Mouse (Mus musculus) neural tube, embryonic 15.5 days (tissue): ENCODE measurements at regions not wholly inside any gene's neighbourhood (a gene's known extent, or its start where the extent isn't known, plus 50 kb on each side); places are given as distances from the start of the nearest gene placed in this dataset.

Source experiments
- ATAC-seq: fragments of 200-750 bp; cut with Nextera tagmentation; 2 replicates; pipeline ENCODE4 v1.8.0; 2017; ENCODE audit warnings: mild to moderate bottlenecking, moderate TSS enrichment, moderate library complexity; ENCODE audit not compliant: low FRiP score
- H3K27ac ChIP-seq: fragments of 300-500 bp; sonication (generic); replicated peaks from 2 replicates; pipeline ENCODE4 v1.5.1; 2015; ENCODE audit warnings: mild to moderate bottlenecking, inconsistent platforms
- H3K27me3 ChIP-seq: fragments of 300-500 bp; sonication (generic); replicated peaks from 2 replicates; pipeline ENCODE4 v1.6.1; 2015; ENCODE audit warnings: inconsistent platforms
- H3K36me3 ChIP-seq: fragments of 300-500 bp; sonication (generic); 2 replicates; pipeline ENCODE4 v1.6.1; 2015; ENCODE audit warnings: inconsistent platforms
- H3K4me1 ChIP-seq: fragments of 300-500 bp; sonication (generic); 2 replicates; pipeline ENCODE4 v1.6.1; 2015; ENCODE audit warnings: inconsistent platforms
- H3K4me2 ChIP-seq: fragments of 300-500 bp; sonication (generic); 2 replicates; pipeline ENCODE4 v1.6.1; 2015; ENCODE audit warnings: inconsistent platforms, mild to moderate bottlenecking, moderate library complexity
- H3K4me3 ChIP-seq: fragments of 300-500 bp; sonication (generic); replicated peaks from 2 replicates; pipeline ENCODE4 v1.5.1; 2015; ENCODE audit warnings: mild to moderate bottlenecking, inconsistent platforms
- H3K9ac ChIP-seq: fragments of 300-500 bp; sonication (generic); replicated peaks from 2 replicates; pipeline ENCODE4 v1.6.1; 2015; ENCODE audit warnings: mild to moderate bottlenecking, inconsistent platforms
- H3K9me3 ChIP-seq: fragments of 300-500 bp; sonication (generic); replicated peaks from 2 replicates; pipeline ENCODE4 v1.6.1; 2016; ENCODE audit warnings: inconsistent platforms
- WGBS: fragments of 180-500 bp; shearing (Covaris S2); methylation state at CpG from one replicate; pipeline ENCODE4 v1.1.7; 2015; ENCODE audit warnings: mixed read lengths; 5-methylcytosine and 5-hydroxymethylcytosine counted together

- Histone ChIP-seq H3K9me3 (no peaks in the 10 kb centered on the region), H3K27ac (no peak overlapping the region), H3K4me1 (no peaks in the 10 kb centered on the region), H3K27me3 (no peaks in the 10 kb centered on the region), H3K9ac (no peak overlapping the region), H3K4me3 (no peak overlapping the region), H3K4me2 (no peak overlapping the region), H3K36me3 (no peaks in the 10 kb centered on the region)
- 83% methylated on average over 3 of the region's 3 CpGs for whole genome bisulfite sequencing
- ATAC-seq, result no peak
Observed at GRCm38 (mm10) chr13:115423761-115424160, 322.0 kb upstream of the Itga1 start.

DNA sequence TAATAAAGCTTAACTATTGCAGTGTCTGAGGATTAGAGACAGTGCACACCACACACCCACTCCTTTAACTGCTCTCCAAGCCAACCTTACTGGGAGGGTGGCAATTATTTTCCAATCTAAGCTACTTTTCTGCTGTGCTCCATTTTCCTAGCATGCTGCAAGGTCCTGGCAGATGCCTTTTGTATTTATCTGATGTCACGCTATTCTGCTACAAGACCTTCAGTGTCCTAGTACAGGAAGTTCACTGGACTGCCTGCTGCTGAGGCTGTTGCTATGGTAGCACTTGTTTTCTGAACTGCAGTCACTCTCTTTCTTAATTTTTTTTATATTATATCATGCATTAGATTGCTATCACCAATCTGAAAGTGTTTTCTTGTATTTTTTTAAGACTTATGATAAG, 319.7 kb upstream of the Itga1 start:
- WGBS, result 16% methylated on average over 1 of the region's 1 CpGs

GRCm38 (mm10) chr13:115417829-115418228, 316.1 kb upstream of the Itga1 start:
- H3K9me3 ChIP-seq, result no peaks in the 10 kb centered on the region
- H3K27me3 ChIP-seq, result no peaks in the 10 kb centered on the region
- no peak overlapping the region for H3K4me3 ChIP-seq
- no peaks in the 10 kb centered on the region for H3K4me1 ChIP-seq
- no peak overlapping the region for H3K4me2 ChIP-seq
- 56% methylated on average over 4 of the region's 4 CpGs for WGBS
- H3K9ac ChIP-seq, result no peak overlapping the region
- ATAC-seq, result no peak
- no peaks in the 10 kb centered on the region for H3K36me3 ChIP-seq
- no peak overlapping the region for H3K27ac ChIP-seq

More for the DNA sequence above, 319.7 kb upstream of the Itga1 start:
- ATAC-seq, result no peak
- Histone ChIP-seq H3K4me2 (no peak overlapping the region), H3K27me3 (no peaks in the 10 kb centered on the region), H3K4me3 (no peak overlapping the region), H3K4me1 (no peaks in the 10 kb centered on the region), H3K36me3 (no peaks in the 10 kb centered on the region), H3K27ac (no peak overlapping the region), H3K9me3 (no peaks in the 10 kb centered on the region), H3K9ac (no peak overlapping the region)

GRCm38 (mm10) chr13:115413721-115414531, 312.2 kb upstream of the Itga1 start:
- Histone ChIP-seq H3K4me3 (no peak overlapping the region), H3K9ac (no peak overlapping the region), H3K4me2 (no peak overlapping the region), H3K27ac (no peak overlapping the region), H3K36me3 (no peaks in the 10 kb centered on the region), H3K4me1 (no peaks in the 10 kb centered on the region), H3K27me3 (no peaks in the 10 kb centered on the region), H3K9me3 (no peaks in the 10 kb centered on the region)
- WGBS, result 38% methylated on average over 9 of the region's 9 CpGs
- peak; percentile 75 for ATAC-seq

DNA sequence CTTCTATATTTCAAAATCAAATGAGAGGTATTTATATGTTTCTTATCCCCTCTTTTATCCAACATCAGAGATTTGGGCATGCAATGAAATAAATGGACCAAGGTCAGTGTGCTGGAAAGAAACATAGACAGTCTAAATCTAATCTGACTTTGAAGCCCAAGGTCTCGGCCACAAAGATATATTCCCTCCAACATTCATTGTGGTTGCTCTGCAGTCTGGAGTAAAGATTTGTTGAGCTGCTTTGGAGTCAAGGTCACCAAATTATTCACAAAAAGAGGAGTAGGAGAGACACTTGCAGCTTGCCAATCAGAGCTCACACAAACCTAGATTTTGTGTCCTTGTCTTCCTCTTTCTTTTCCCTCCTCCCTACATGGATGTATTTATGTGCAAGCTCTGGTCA, 304.2 kb upstream of the Itga1 start:
- Histone ChIP-seq H3K4me2 (no peak overlapping the region), H3K9ac (no peak overlapping the region), H3K27ac (no peak overlapping the region), H3K36me3 (no peaks in the 10 kb centered on the region), H3K4me3 (no peak overlapping the region), H3K27me3 (no peaks in the 10 kb centered on the region), H3K4me1 (no peaks in the 10 kb centered on the region), H3K9me3 (no peaks in the 10 kb centered on the region)
- WGBS, result 81% methylated on average over 1 of the region's 1 CpGs
- no peak for ATAC-seq

DNA sequence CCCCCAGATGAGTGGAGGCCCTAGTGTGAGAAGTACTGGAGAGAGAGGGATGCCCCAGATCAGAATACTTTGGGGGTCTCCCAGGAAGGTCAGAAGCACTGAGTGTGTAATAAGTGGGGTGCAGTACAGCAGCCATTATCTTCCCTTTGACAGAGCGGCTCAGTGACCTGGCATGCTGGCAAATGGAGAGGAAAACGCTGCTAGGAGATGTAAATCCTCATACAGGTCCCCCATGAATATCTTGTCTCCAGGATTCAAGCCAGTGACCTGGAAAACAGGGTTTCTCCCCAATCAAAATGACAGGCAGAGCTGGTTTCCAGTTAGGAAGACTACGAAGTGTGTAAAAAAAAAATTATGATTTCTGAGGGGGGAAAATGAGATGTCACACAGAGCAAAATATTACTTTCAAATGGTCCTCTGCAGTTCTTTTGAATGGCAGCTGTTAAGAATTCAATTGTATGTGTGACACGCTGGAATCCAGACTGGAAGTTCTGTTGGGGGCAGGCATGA, 299.0 kb upstream of the Itga1 start:
- Histone ChIP-seq H3K4me1 (no peaks in the 10 kb centered on the region), H3K27ac (no peak overlapping the region), H3K4me3 (no peak overlapping the region), H3K4me2 (no peak overlapping the region), H3K36me3 (no peaks in the 10 kb centered on the region), H3K9me3 (no peaks in the 10 kb centered on the region), H3K27me3 (no peaks in the 10 kb centered on the region), H3K9ac (no peak overlapping the region)
- 45% methylated on average over 4 of the region's 4 CpGs for WGBS
- ATAC-seq, result no peak

DNA sequence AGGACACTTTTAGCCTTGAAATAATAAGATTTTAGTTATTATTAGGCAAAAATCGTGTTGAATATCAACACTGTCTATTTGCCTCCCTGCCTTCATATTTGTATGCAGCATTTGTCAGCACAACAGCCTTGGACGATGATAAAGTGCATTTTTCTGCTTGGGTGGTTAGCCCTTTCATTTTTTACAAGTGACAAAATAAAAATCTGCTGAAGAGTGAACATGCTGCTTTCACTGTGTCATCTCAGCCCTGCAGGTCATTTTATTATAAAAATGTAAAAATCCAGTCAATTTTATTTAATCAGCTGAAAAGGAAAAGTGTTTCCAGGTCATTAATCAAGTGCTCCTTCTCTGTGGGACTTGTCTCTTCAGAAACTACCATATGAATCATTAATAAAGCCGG, 277.9 kb upstream of the Itga1 start:
- no peaks in the 10 kb centered on the region for H3K4me1 ChIP-seq
- no peaks in the 10 kb centered on the region for H3K9me3 ChIP-seq
- WGBS, result 58% methylated on average over 3 of the region's 3 CpGs
- ATAC-seq, result no peak
- H3K36me3 ChIP-seq, result no peaks in the 10 kb centered on the region
- H3K27ac ChIP-seq, result no peak overlapping the region
- H3K4me3 ChIP-seq, result no peak overlapping the region
- H3K9ac ChIP-seq, result no peak overlapping the region
- no peaks in the 10 kb centered on the region for H3K27me3 ChIP-seq
- no peak overlapping the region for H3K4me2 ChIP-seq

DNA sequence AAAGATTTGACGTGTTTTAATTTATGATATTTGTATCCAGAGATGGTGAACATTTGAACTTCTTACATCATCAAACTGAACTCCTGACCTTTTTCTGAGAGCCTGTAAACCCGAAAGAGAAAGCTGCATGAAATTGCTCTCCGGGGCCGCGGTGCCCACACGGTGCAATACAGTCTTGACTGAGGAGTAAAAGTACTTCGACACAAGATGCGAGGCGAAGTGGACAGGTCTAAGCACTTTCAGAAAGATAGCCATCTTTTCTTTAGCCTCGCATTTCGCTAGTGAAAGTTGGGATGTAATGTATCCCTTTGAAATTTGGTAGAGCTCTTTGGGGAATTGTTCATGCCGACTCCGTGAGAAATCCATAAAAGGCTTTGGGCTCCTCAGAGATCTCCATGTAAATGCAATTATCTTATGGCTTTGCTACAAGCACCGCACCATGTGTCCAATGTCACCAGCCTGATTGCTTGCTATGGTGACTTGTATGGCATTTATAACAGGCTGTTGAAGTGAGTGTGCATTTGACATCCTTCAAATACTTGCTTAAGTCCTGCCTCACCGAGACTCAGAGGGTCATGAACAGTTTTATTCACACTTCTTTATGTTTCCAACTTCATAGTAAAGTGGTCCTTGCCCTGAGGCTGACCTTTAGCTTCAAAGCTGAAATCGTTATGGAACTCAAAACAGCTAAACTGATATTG, 274.6 kb upstream of the Itga1 start:
- Histone ChIP-seq H3K4me2 (no peak overlapping the region), H3K9me3 (no peaks in the 10 kb centered on the region), H3K4me1 (no peaks in the 10 kb centered on the region), H3K9ac (no peak overlapping the region), H3K27me3 (no peaks in the 10 kb centered on the region), H3K36me3 (no peaks in the 10 kb centered on the region), H3K27ac (no peak overlapping the region), H3K4me3 (no peak overlapping the region)
- ATAC-seq, result no peak
- WGBS, result 77% methylated on average over 16 of the region's 16 CpGs

DNA sequence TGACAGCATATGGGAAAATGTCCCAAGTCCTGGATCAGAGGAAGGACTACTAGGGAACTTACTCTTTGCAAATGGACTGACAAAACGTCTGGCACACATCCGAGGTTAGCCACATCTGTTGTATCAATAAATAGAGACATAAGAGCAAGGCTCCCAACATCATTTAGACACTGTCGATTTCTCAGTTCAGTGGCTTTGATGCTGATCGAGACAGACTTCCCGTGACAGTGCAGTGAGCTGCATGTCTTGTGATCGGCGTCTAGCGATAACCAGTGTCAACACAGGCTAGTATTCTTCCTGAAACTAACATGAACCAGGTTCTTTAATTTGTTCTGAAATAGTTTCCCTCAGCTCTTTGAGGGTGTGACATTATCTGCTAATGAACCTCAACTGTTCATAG, 259.7 kb upstream of the Itga1 start:
- no peak for ATAC-seq
- Histone ChIP-seq H3K36me3 (no peaks in the 10 kb centered on the region), H3K4me2 (no peak overlapping the region), H3K9ac (no peak overlapping the region), H3K27ac (no peak overlapping the region), H3K4me3 (no peak overlapping the region), H3K4me1 (no peaks in the 10 kb centered on the region), H3K9me3 (no peaks in the 10 kb centered on the region), H3K27me3 (no peaks in the 10 kb centered on the region)
- WGBS, result 73% methylated on average over 8 of the region's 8 CpGs

DNA sequence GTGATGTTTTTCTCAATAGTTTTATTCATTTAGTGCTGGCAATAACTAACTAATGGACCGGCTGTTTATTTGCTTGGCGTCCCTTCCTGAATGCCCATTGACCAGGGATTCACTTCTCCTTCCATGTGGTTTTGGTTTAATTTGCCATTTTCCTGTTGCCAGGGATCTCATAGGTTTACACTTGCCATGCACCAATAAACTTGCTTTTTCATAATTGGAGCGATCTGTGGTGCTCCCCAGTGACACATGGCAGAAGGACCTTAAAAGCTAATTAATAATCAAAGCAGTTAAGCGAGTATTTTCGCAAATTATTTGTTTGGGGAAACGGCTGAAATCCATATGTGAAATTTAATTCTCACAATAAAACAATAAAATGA, 245.2 kb upstream of the Itga1 start:
- Histone ChIP-seq H3K9me3 (no peaks in the 10 kb centered on the region), H3K9ac (peak overlapping the region; percentile 36), H3K27me3 (no peaks in the 10 kb centered on the region), H3K36me3 (no peaks in the 10 kb centered on the region), H3K4me1 (0 out of 2 replicates have a peak, but pooled peaks cover 8% of the 10 kb centered on the region), H3K27ac (peak overlapping the region; percentile 72), H3K4me2 (peak overlapping the region; percentile 60), H3K4me3 (peak overlapping the region; percentile 39)
- 19% methylated on average over 6 of the region's 6 CpGs for WGBS
- peak; percentile 79 for ATAC-seq

DNA sequence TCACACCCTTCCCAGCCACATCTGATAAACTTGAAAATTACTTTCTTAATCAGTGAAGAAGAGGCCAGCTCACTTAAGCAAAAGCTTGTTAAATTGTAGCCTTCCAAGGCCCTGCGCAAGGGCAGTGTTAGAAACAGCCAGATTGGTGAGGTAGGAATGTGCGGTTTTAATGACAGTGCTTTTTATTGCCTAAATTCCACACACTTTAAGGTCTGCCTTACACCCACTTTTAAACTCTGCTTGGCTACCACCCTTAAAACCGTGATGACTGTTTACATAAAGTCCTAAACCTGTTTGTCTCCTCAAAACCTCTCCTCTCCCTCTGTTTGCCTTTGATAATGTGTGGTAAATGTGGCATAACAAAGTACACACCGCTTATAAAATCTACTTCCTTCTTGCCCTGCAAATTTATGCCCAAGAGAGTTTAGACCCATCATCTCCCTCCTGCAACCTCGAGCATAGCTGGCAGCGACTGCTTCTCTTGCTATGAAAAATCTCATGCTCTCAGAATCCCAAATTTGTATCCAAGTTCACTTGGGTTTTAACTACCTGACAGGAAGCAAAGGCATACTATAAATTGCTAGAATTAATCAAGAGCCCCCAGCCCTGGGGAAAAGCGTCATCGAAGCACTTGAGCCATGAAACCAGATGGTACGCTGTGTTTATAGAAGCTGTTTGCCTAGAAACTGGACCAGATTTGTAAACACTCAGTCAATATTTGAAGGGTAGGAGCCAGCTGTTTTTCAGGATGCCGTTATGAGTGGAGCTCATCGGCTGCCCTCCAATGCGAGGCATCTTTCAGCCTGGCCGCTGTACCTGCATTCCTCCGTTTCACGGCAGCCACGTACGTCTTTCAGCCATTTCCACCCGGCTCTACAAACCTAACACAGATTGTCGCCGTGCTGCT, 244.6 kb upstream of the Itga1 start:
- Histone ChIP-seq H3K27ac (peak overlapping the region; percentile 72), H3K9me3 (no peaks in the 10 kb centered on the region), H3K4me3 (peak overlapping the region; percentile 39), H3K4me1 (0 out of 2 replicates have a peak, but pooled peaks cover 8% of the 10 kb centered on the region), H3K4me2 (peak overlapping the region; percentile 60), H3K9ac (peak overlapping the region; percentile 36), H3K36me3 (no peaks in the 10 kb centered on the region), H3K27me3 (no peaks in the 10 kb centered on the region)
- 21% methylated on average over 20 of the region's 20 CpGs for WGBS
- ATAC-seq, result peak; percentile 89
